Mouse (Mus musculus): Measurements from ENCODE around the gene Slc32a1.

Slc32a1 gene

GRCm38 (mm10) chr2:158665098-158665497 is 54.5 kb downstream of the Slc32a1 start, which contains the start of gene Ppp1r16b:
Gene Ppp1r16b, plus strand, starts transcription at chr2:158665398.
- no peak for DNase-seq (ENCODE audit: low spot score)
